Mouse (Mus musculus): ENCODE measurements at regions not wholly inside any gene's neighbourhood (a gene's known extent, or its start where the extent isn't known, plus 50 kb on each side); places are given as distances from the start of the nearest gene placed in this dataset.

DNA sequence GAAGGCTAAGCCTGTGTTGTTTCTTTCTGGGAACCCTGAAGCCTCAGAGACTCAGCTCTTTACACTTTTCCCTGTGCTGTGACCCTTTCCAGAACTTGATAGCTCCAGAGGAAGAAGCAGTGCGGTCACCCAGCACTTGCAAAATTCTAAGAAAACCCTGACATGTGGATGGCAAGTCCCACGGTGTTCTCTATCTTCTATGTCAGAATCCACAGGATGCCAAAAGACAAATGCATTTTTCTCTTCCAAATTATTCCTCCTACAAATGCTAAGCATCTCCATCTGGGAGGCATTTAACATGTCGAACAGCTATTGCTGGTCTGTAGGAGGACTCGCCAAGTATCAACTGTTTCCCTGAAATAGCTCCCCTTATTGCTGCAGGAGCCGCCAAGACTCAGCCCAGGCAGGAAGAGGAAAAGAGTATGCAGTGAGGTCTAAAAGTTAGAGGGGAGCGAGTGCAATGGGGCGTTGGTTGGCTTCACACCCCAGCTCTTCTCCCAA is 274.0 kb upstream of the Xylt1 start:
- no peak for DNase-seq (ENCODE audit: low read depth)

DNA sequence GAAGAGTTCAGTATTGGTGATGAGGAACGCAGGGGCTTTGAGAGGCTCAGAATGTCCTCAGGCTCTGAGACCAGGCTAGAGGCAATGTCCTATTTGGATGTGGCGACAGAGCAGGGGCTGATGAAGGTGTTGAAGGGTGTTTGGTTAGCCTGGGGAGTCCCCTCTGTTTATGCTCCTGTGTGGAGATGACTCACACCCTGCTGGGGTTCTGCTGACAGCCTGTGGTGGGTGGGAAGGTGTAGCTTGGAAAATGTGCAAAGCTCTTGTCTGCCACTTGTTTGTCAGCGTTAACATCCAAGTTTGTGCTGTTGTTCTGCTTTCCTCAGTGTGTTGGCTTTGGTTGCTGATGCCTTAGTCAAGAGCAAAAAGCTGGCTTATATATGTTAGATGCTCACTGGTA is 272.4 kb upstream of the Xylt1 start:
- no peak for DNase-seq (ENCODE audit: low read depth)

DNA sequence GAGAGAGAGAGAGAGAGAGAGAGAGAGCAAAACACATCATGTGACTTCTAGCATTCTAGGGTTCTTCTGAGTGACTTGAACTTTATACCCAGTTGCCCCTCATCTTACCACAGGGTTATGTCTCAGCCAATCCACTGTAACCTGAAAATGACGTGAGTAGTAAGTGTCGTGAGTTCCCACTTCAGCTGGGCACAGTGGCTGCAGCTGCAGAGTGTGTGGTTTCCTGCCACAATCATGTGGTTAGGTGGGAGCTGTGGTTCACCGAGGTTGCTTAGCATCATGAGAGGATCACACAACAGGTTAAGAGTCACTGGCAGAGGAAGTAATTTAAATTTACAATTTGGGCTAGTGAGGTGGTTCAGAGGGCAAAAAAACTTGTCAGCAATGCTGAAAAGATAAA is 253.1 kb upstream of the Xylt1 start:
- peak; percentile 20 for DNase-seq (ENCODE audit: low read depth)

DNA sequence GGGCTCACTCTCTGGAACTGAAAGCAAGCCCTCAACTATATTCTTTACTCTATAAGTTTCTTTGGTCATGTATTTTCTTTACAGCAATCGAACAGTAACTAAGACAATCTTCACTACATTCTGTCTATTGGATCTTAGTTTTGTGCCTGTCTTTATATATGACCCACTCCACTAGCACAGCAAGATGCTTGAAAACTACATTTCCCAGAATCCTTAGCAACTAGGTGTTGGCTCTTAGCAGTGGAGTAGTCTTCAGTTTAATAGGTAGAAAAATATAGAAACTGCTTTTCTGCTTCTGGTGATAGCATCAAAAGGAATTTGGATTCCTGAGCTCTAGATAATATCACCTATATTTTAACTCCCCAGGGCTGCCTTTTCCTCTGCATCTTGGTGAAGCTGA is 245.9 kb upstream of the Xylt1 start:
- no peak for DNase-seq (ENCODE audit: low read depth)

DNA sequence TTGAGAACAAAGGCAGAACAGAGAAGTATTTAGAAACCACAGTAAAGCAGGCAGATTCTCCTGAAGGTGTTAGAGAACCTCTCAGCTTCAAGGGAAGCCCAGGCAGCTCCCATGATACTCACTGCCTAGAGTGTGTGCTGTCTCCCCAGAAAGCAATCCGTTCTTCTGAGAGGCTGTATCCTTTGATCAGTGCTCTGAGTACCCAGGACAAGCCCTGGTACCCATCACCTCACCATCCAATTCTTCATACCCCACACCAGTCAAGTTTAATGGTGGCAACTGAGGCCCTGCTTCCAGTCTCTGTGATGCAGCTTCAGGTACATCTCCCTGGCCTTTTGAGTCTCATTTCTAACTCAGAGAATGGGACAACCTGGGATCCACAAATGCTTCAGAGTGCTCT is 242.1 kb upstream of the Xylt1 start:
- no peak for DNase-seq (ENCODE audit: low read depth)

DNA sequence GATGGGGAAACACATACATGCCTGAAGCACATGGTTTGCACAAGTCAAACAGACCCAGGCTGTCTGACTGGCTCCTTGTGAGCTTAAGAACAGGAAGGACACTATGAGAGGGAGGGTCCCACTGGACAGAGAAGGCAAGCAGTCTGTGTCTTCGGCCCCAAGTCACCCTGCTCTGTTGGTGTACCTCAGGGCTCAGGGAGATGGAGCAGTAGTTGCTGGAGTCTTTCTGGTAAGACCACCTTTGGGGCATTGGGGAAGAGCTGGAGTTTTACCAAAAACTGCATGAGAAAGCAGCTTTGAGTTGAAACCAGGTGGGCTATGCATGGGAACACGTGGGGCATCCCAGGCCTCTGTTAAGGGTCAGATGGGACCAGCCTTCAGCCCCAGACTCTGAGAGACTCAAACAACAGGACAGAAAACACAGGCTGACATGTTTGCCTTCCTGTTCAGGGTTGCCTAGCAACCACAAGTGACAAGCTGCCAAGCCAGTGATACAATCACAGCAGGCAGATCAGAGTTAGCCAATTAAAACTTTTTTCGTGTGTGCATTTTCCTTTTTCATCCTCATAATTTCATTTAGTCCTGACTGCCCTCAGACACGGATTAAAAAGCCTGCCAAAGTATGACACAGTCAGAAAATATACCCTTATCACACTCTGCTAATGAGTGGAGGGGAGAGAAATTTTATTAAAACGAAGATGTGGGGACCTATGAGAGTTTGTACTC is 241.4 kb upstream of the Xylt1 start:
- DNase-seq (ENCODE audit: low read depth) = no peak

DNA sequence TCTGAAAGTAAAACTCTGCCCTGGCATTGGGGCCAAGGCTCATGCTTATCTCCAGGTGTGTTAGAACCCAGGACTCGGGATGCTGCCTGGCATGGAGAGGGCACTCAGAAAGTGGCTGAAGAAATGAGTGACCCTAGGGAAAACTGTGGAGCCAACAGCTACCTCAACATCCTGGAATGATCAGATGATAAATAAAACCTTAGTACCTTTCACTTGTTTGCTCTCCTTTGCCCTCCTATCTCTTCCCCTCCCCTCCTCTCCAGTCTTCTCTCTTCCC is 240.9 kb upstream of the Xylt1 start:
- DNase-seq (ENCODE audit: low read depth) = no peak

DNA sequence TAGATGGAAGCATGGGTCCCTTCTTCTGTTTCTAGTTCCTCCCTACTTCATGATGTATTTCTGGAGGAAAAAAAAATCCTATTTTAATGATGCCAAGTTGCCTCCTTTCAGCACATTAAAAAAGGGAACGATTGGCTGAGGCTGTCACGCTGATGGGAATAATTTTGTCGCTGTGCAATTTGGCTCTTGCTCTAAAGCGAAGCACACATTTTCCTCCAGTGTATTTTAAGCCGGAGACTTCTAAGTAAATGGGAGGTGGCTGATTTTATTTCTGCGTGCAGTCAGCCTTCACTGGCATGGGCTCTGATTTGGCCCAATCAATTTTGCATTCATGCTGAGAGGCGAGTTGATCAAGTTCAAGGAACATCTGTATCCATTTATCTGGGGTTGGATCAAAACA is 234.0 kb upstream of the Xylt1 start:
- no peak for DNase-seq (ENCODE audit: low read depth)

DNA sequence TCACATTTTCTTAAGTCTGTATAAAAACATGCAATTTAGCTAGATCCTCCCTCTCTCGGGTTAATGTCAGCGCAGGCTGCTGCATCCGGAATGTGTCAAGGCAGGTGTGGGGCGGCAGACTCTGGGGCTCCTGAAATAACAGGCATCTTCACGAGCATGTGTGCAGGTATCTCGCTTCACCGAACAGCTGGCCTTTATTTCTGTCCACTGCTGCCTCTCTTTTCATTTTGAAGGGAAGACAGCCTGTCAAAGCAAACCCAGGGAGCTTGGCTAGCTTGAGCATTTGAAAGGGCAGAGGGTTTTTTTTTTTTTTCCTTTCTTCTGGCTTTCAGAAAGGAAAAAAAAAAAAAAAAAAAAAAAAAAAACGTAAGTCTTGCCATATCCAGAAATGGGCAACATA is 230.4 kb upstream of the Xylt1 start:
- no peak for DNase-seq (ENCODE audit: low read depth)

DNA sequence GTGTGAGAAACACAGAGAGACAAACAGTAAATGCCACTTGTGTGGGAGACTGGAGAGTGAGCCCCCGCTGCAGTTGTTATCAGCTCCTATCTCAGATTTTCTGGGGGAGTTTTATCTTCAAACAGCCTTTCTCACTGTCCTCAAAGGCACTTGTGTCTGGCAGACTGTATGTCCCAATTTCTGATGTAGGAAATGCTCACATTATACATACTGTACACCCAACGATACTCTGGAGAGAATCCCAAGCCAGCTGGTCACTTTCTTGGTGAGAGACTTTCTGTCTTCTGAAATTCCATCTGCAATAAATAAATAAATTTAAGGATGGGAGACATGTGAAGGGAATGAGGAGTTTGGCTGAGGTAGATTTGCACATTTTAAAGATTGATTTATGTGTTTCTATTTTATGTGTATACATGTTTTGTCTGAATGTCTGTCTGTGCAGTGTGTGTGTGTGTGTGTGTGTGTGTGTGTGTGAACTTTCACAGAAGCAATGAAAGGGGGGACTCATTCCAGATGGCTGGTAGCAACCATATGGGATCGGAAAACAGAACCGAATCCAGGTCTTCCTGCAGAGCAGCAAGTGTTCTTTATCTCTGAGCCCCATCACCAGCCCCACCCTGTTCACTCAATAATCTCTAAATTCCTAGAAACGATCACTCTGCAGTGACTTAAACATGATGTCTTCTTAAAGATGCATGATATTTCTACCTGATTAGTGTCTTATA is 226.8 kb upstream of the Xylt1 start:
- no peak for DNase-seq (ENCODE audit: low read depth)

DNA sequence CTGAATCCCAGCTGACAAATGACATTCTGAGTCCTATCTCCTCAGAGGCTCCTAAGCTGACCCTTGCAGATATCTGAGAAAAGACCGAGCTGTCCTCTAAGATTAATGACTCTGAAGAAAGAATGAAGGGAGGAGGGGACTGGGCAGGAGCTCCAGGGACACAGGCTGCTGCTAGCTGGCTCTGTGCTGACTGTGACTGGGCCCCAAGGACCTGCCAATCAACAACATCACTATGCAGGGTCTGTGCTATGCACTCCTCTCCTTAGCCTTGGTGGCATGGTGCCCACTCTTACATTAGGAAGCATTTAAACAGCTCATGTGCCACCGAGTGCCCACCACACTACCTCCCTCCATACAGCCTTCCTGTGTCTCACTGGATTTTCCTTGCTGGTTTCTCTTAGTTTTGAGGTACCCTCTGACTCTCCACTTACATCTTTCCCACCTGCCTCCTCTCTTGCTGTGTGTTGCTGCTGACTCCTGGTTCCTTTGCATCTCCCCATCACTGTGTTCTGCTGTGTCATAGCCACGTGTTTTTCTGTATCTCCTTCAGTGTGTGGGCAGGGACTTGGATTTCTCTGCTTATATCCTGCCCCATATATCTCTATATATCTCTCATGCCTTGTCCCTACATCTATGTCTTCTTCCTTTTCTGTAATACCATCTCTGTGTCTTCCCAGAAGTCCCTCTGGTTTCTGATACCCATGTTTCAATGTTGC is 219.4 kb upstream of the Xylt1 start:
- no peak for DNase-seq (ENCODE audit: low read depth)

DNA sequence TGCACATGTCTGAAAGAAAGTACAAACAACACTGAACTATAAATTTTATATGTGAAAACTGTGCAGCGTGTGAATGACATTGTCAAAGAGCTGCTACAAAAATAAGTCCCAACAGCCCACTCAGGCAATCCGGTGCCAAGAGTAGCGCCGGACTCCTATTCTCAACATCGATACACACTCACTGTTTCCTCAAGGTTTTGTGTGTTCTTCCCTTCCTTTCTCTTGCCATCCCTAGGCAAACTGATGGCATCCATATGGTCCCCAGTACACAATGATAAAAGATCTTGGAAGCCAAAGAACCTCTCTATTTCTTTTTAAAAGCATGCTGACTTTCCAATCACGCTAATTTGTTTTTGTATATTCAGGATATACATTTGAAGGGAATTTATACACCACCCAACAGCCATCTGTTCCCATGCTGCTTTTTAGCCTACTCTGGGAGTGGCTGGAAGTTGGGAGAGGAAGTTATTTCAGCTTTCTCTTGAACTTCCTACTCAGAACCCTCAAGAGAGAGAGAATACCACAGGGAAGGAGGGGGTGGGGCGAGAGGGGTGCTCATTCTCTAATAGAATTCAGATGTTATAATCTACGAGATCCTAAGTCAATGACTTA is 205.9 kb upstream of the Xylt1 start:
- no peak for DNase-seq (ENCODE audit: low read depth)

DNA sequence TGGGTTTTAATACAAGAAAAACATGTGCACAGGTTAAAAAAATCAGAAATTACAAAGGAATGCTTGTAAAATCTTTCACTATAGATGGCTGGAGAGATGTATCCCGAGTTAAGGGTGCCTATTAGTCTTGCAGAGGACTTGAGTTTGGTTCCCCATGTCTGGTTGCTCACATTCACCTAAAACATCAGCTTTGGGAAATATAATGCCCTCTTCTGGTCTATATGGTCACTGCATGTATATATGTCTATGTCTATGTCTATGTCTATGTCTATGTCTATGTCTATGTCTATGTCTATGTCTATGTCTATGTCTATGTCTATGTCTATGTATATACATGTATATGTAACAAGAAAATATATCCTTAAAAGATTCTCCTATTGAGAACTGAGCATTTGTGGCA is 196.8 kb upstream of the Xylt1 start:
- DNase-seq (ENCODE audit: low read depth) = no peak

DNA sequence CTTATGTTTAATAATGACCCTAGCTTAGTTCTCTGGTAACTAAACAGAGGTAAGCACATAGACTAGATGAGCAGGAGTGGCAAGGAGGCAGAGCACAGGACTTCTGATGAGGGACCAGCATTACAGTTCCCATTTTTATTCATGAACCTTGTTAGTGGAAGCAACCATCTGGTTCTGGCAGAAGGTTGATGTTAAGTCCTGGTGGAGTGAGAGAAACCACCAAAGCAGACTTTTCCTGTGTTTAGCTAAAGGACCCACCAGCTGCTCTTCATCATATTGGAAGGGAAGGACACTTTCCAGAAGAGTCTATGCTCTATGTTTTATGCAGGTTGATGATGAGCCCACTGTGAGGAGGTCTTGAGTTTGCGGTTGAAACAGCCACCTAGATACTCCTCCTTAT is 194.9 kb upstream of the Xylt1 start:
- DNase-seq (ENCODE audit: low read depth) = no peak

DNA sequence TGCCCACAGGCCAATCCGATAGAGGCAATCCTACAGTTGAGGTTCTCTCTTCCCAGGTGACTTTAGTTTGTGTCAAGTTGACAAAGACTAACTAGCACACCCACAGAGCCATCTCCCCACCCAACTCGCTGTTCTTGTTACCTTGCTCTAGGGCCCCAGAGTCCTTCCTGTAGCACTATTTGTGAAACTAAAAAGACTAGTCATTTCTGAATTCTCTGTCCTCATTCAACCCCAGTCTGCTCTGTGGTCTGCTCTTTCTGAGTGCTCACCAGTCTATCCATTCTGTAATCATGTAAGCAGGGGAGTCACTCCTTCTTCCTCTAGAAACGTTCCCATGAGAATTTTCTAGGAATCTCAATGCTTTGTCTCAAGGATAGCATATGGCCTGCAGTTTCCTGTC is 184.2 kb upstream of the Xylt1 start:
- DNase-seq (ENCODE audit: low read depth) = no peak

DNA sequence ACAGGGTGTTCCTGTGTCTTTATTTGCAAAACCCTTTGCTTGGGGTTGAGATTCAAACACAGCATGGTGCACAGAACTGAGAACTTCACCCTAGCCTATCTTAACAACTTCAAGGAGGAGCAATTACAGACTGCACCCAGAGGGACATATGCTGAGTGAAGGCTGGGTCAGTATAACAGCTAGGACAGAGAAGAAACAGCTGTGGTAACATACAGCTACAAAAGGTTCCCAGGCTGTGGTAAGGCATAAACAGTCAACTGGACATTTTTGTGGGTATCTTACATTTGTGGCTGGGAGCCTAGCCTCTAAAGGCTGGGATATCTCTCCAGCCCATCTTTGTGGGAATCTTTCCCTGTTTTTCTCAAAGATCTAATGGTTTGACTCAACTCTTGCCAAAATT is 154.5 kb upstream of the Xylt1 start:
- DNase-seq (ENCODE audit: low read depth) = no peak

DNA sequence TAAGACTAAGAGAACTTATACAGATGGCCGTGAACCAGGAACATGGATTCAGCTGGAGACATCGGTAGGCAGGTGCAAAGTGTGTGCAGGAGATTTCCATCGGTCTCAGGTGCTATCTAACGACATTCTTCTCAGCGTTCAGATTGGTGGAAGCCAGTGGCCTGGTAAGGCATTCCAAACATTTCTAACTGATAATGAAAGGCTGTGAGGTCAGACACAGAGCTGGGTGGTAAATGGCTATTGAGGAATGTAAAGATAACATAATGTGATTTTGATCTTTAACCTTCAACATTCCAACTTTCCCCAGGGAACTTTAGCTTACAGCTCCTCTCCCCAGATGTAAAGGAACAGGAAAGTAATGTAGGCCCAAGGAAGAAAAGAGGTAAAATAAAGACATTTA is 151.2 kb upstream of the Xylt1 start:
- no peak for DNase-seq (ENCODE audit: low read depth)

DNA sequence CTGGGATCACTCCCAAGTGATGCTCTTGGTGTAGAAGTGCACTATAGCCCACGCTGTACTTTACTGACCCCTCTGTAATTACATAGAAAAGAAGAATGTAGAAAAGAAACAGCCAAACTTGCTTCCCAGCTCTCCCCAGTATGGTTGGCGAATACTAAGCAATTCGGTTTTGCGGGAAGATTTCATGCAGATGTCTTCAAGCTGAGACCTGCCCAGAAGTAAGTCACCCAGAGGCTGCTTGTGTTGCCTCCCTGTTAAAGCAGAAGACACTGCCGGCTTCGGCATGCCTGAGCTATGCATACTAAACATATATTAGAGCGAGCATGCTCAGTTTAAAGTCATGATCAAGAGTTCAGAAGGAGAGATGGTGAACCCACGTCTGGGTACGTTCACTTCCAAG is 124.0 kb upstream of the Xylt1 start:
- no peak for DNase-seq (ENCODE audit: low read depth)

DNA sequence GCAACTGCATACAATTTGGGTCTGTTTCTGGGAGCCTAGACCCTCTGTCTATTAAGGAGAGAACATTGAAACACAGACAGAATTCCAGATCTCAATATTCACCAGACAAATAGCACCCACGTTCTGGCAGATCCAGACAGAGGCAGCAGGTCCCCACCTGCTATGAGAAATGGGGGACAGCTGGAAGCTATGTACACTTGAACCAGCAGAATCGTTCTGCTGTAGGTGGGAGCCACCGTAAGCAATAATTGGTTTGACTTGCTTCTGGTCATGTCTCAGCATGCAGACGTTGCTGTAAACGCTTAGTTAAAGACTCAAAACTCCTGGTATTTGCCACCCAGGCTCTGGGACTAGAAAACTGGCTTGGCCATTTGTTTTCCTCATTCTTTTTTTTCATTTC is 122.2 kb upstream of the Xylt1 start:
- no peak for DNase-seq (ENCODE audit: low read depth)

DNA sequence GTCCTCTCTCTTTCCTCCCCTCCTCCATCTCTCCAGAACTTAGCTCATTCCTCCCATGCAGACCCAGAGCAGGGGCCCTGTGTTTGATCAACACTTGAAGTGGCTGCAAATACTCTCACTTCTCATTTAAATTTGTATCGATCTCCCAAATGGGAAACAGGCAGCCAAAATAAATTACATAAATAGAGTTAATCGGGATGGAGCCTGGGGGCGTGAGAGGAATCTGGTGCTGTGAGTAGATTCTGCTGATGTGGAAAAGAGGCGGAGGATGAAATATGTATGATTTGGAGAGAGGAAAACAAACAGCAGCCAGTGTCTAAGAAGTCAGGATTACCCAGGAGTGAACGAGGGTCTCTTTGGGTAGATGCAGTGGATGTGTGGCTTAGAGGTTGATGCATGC is 121.6 kb upstream of the Xylt1 start:
- no peak for DNase-seq (ENCODE audit: low read depth)

DNA sequence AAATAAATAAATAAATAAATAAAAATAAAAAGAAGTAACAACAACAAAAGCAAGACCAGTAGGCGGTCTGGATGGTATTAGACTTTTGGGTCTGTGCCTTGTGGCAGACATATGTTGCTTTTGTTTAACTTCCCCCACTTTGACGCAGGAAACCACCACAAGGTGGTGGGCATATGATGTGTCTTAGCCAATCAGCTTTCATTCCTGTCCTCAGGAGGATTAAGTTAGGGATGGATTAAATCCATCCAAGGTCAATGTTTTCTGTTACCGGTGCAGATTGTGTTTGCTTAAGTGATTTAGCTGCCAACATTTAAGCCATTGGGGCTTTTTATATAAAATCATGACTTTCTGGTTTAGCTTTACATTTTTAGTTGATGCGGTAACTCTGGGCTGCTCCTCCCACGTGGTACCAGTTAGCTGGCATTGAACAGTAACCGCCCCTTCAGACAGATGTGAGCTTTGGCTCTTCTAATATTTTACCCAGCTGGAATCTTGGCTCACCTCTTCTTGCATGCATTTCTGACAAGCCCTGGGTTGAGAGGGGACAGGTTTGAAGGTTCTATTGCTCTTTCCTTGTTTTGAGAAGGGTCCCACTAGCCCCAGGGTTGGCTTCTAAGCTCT is 121.0 kb upstream of the Xylt1 start:
- DNase-seq (ENCODE audit: low read depth) = no peak

DNA sequence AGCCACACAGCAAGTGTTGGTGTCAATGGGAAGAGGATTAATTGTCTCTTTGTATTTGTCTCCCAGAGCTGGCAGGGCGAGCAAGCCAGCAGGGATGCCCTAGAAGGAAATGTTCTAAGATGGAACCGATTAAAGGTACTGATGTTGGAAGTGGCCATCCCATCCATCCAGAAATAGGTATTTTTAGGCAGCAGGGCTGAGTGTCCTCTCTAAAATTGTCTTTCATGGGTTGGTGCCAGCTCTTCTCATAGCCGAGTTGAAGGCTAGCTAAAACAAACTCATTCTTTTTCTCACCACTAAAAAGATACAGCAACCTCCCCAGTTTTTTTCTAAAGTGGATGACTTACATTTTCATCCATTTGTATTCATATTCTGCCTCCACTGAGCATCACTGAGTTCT is 120.2 kb upstream of the Xylt1 start:
- DNase-seq (ENCODE audit: low read depth) = no peak

DNA sequence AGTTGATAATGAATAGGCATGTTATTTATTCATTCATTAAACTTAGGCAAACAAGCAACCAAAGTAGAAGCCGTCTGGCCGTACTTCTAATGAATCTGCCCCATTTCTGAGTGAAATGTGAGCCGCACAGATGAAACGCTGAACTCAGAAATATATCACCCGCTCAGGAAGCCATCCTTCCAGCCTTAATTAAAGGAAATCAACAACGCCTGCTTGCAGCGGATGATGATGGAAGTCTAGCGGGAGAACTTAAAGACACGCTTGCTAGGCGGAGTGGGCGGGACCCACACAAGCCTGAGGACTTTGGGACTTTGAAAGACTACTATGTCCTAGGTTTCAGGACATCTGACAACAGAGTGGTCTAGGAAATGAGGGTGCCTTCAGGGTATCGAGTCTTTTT is 117.7 kb upstream of the Xylt1 start:
- DNase-seq (ENCODE audit: low read depth) = no peak
